In genomic region chr10:67050766-67051165, GRCm38 (mm10) we compare ENCODE assay signal across 18 mouse cellular contexts. TPM values are rescaled to one million over a fixed set of nuclear protein-coding genes. Genes with fewer than 3 reads are reported as not detected.
DNase-seq lines count a peak whose midpoint lies in the region; ATAC-seq and TF ChIP-seq lines count a peak whose summit lies in the region.
"Had no signal": no experiment of that assay in that cellular context is flagged by ENCODE, and none has a peak within 500 bp of the region (broad histone marks: within the 10 kb centered on the region; RNA-seq: fewer than 3 reads in every experiment).

No protein-coding gene starts in this region.

- no peaks in the 10 kb centered on the region for H3K27me3 ChIP-seq in hindbrain, embryonic 16.5 days (replicated peaks; ENCODE audit: control insufficient read depth, insufficient read depth, low read length)
- H3K27me3 ChIP-seq in hindbrain, embryonic 11.5 days (ENCODE audit: control insufficient read depth, insufficient read depth, low read length): no peaks in the 10 kb centered on the region
- H3K27me3 ChIP-seq: forebrain, embryonic 15.5 days; limb, embryonic 15.5 days had no signal

- no peak overlapping the region for H3K4me3 ChIP-seq in gastrocnemius, adult 2 months
- no peak overlapping the region for H3K4me3 ChIP-seq in hindbrain, embryonic 16.5 days (ENCODE audit: low read length)
- no peak overlapping the region for H3K4me3 ChIP-seq in hindbrain, embryonic 11.5 days (ENCODE audit: low read depth, low read length)
- H3K4me3 ChIP-seq in left cerebral cortex, adult 2 months: no peak overlapping the region
- no peak overlapping the region for H3K4me3 ChIP-seq in cortical plate, adult 2 months (ENCODE audit: insufficient read depth, low read length)
- H3K4me3 ChIP-seq: erythroblast, embryonic 14.5 days; forebrain, embryonic 15.5 days; limb, embryonic 15.5 days had no signal

- WGBS in hindbrain, embryonic 16.5 days: 58% methylated on average over 6 of the region's 7 CpGs
- whole genome bisulfite sequencing in hindbrain, embryonic 11.5 days: 69% methylated on average over 6 of the region's 7 CpGs

- peaks cover 5% of the 10 kb centered on the region for H3K4me1 ChIP-seq in hindbrain, embryonic 16.5 days (ENCODE audit: control insufficient read depth, insufficient read depth, low read depth, low read length)
- peaks cover 3% of the 10 kb centered on the region; the same call in 1 of the 2 replicates for H3K4me1 ChIP-seq in hindbrain, embryonic 11.5 days (replicated peaks; ENCODE audit: control insufficient read depth, insufficient read depth, low read length)
- H3K4me1 ChIP-seq in cortical plate, adult 2 months (ENCODE audit: control insufficient read depth, insufficient read depth, low read length): peaks cover 12% of the 10 kb centered on the region

- no peak overlapping the region for H3K4me2 ChIP-seq in hindbrain, embryonic 16.5 days (ENCODE audit: low read length)
- H3K4me2 ChIP-seq in hindbrain, embryonic 11.5 days (replicated peaks; ENCODE audit: low read depth, low read length): no peak overlapping the region
- H3K4me2 ChIP-seq: forebrain, embryonic 15.5 days; limb, embryonic 15.5 days had no signal

- peak overlapping the region; percentile 53; the same call in 1 of the 2 replicates for H3K27ac ChIP-seq in gastrocnemius, adult 2 months
- H3K27ac ChIP-seq in hindbrain, embryonic 16.5 days (ENCODE audit: low read depth, low read length): peak overlapping the region; percentile 48
- H3K27ac ChIP-seq in hindbrain, embryonic 11.5 days (ENCODE audit: low read depth, low read length): no peak overlapping the region
- H3K27ac ChIP-seq in left cerebral cortex, adult 2 months: peak overlapping the region; percentile 32; the same call in 1 of the 2 replicates
- H3K27ac ChIP-seq in cortical plate, adult 2 months (ENCODE audit: insufficient read depth, low read length): 0 out of 2 replicates have a peak overlapping the region, but pooled peaks have one; percentile 36
- H3K27ac ChIP-seq: forebrain, embryonic 15.5 days; limb, embryonic 15.5 days had no signal

- no peaks in the 10 kb centered on the region for H3K9me3 ChIP-seq in hindbrain, embryonic 16.5 days (ENCODE audit: control insufficient read depth, low read length)
- H3K9me3 ChIP-seq in hindbrain, embryonic 11.5 days (ENCODE audit: control insufficient read depth, low read length): no peaks in the 10 kb centered on the region
- H3K9me3 ChIP-seq: forebrain, embryonic 15.5 days; limb, embryonic 15.5 days had no signal

- intact Hi-C loops in gastrocnemius, adult 2 months (cut with DNase I): loop anchor here (5.0 kb wide), 2 partner anchors 48 to 137 kb away; no protein-coding TSS in a partner anchor
- intact Hi-C loops in left cerebral cortex, adult 2 months (cut with DNase I): no loop called here
- intact Hi-C loops in left cerebral cortex, postnatal 10 days (cut with DNase I): no loop called here

- no peak for ATAC-seq in hindbrain, embryonic 16.5 days
- no peak for ATAC-seq in hindbrain, embryonic 11.5 days (ENCODE audit: low FRiP score)
- ATAC-seq: forebrain, embryonic 15.5 days had no signal

- TF ChIP-seq POLR2A in cortical plate, adult 2 months (IDR thresholded peaks at IDR 0.05; ENCODE audit: extremely low read depth, insufficient read depth, low read length): no peak

- no peak for DNase-seq in gastrocnemius, adult 2 months
- DNase-seq in gastrocnemius, postnatal 4 days (ENCODE audit: low spot score in 2 of 2): no peak
- DNase-seq in hindbrain, embryonic 11.5 days (ENCODE audit: low spot score): no peak
- no peak for DNase-seq in left cerebral cortex, adult 2 months (ENCODE audit: extremely low spot score in 1 of 2, low spot score in 2 of 2)
- DNase-seq in left cerebral cortex, postnatal 10 days (ENCODE audit: extremely low spot score in 1 of 2, low spot score in 2 of 2): no peak
- DNase-seq in adrenal gland, postnatal 36 days: no peak
- DNase-seq: adrenal gland, adult 2 months; cerebellum, adult 11 months; cerebellum, postnatal 25 days; heart, postnatal 4 days; lung, adult 18-20 months; right cerebral cortex, postnatal 25 days; thymus, postnatal 36 days had no signal

- TF ChIP-seq CTCF in gastrocnemius, adult 2 months (IDR thresholded peaks at IDR 0.05): no peak
- no peak for TF ChIP-seq CTCF in left cerebral cortex, adult 2 months (IDR thresholded peaks at IDR 0.05)
- no peak for TF ChIP-seq CTCF in cortical plate, adult 2 months (IDR thresholded peaks at IDR 0.05; ENCODE audit: extremely low read depth, insufficient read depth, low read length)

- no peak overlapping the region for H3K9ac ChIP-seq in hindbrain, embryonic 16.5 days (ENCODE audit: low read depth, low read length)
- H3K9ac ChIP-seq in hindbrain, embryonic 11.5 days (ENCODE audit: low read depth, low read length): no peak overlapping the region
- H3K9ac ChIP-seq: forebrain, embryonic 15.5 days; limb, embryonic 15.5 days had no signal

- no peaks in the 10 kb centered on the region for H3K36me3 ChIP-seq in hindbrain, embryonic 16.5 days (ENCODE audit: control insufficient read depth, insufficient read depth, low read length)
- no peaks in the 10 kb centered on the region for H3K36me3 ChIP-seq in hindbrain, embryonic 11.5 days (ENCODE audit: control insufficient read depth, insufficient read depth, low read length)
- H3K36me3 ChIP-seq: forebrain, embryonic 15.5 days; limb, embryonic 15.5 days had no signal

RNA-seq across cellular contexts. Expression of gene Jmjd1c, which starts 45.2 kb away (rescaled TPM):
- 10 to 100 TPM; 23.7 to 26.6 TPM for total RNA-seq in gastrocnemius, adult 2 months (2021)
- 10 to 100 TPM; 61.0 to 70.4 TPM for total RNA-seq in gastrocnemius, postnatal 4 days (2021)
- polyA plus RNA-seq in hindbrain, embryonic 16.5 days (2015; fragmentation: Nextera tagmentation; extraction: Ambion mirVana): 33.4 and 35.5 TPM in 2 replicates
- polyA plus RNA-seq in hindbrain, embryonic 11.5 days (2014; fragmentation: Nextera tagmentation; extraction: Ambion mirVana): 55.0 and 63.8 TPM in 2 replicates
- 100 to 1,000 TPM in 1 of 2 experiments, 10 to 100 TPM in 1; 86.3 to 102 TPM for total RNA-seq in left cerebral cortex, adult 2 months (2021)
- 10 to 100 TPM; 93.9 to 94.3 TPM for total RNA-seq in left cerebral cortex, postnatal 10 days (2021)
- 31.8 and 32.4 TPM in 2 replicates for polyA plus RNA-seq in cortical plate, adult 2 months (2012; rRNA removed)
- total RNA-seq in adrenal gland, postnatal 36 days (2021): 10 to 100 TPM; 52.9 to 57.7 TPM

RNA-seq across cellular contexts. Expression of gene Reep3, which starts 46.0 kb away (rescaled TPM):
- 10 to 100 TPM in 1 of 2 experiments, 1 to 10 TPM in 1; 9.7 to 10.8 TPM for total RNA-seq in gastrocnemius, adult 2 months (2021)
- total RNA-seq in gastrocnemius, postnatal 4 days (2021): 10 to 100 TPM; 33.6 to 34.4 TPM
- polyA plus RNA-seq in hindbrain, embryonic 16.5 days (2015; fragmentation: Nextera tagmentation; extraction: Ambion mirVana): 32.7 and 36.2 TPM in 2 replicates
- 46.4 and 53.8 TPM in 2 replicates for polyA plus RNA-seq in hindbrain, embryonic 11.5 days (2014; fragmentation: Nextera tagmentation; extraction: Ambion mirVana)
- 10 to 100 TPM; 16.6 to 17.8 TPM for total RNA-seq in left cerebral cortex, adult 2 months (2021)
- 10 to 100 TPM; 24.9 to 25.1 TPM for total RNA-seq in left cerebral cortex, postnatal 10 days (2021)
- 23.5 and 26.4 TPM in 2 replicates for polyA plus RNA-seq in cortical plate, adult 2 months (2012; rRNA removed)
- 10 to 100 TPM; 44.7 to 46.3 TPM for total RNA-seq in adrenal gland, postnatal 36 days (2021)
